Mouse (Mus musculus): ENCODE measurements at regions not wholly inside any gene's neighbourhood (a gene's known extent, or its start where the extent isn't known, plus 50 kb on each side); places are given as distances from the start of the nearest gene placed in this dataset.

DNA sequence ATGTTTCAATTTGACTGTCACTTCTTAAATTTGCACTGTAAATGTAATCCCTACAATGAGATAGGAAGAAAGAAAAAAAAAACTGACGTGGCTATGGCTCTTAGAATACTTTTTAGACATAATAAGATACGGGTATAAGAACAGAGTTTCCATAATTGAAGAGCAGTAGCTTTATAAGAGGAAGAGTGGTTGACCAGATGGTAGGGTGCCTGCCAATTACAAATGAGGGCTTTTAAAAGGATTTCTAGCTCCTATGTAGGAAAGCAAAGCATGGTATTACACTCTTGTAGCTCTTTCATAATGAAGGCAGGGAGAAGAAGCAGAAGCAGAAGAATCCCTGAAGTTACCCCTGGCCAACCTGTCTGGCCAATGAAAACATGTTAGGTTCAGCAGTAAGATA, 239.7 kb upstream of the Car10 start:
- no peak for DNase-seq

DNA sequence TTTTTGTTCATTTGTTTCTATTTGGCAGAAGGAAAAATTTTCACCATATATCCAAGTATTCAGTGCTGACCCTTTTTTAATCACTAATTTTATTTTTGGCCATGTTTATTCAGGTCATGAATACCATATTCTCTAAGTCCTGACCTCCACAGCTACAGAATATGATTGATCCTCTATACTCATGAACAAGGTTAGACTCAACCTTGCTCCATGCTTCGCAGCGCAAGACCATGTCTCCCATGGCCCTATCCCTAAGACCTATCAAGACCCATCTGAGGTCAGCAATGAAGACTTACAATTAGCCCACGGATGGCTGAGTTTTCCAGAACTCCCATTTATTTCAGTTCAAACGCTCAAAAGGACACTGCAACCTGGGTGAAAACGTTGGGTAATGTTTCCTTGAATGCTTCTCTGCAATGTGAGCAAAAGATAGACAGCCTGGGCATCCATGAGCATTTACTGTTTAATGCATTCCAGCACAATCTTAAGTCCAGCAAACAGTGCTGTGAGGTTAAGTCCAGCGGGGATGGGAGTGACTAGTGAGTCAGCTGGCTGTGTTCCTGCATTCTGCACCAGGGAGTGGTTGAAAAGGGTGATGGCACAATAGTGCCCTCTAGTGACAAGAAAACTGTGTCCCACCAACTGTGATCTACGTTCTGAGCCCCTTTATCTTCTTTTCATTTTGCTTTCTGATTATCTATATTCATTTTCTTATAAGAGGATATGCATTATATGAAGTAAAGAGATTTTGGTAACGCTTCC, 208.0 kb upstream of the Car10 start:
- DNase-seq, result peak; percentile 10

DNA sequence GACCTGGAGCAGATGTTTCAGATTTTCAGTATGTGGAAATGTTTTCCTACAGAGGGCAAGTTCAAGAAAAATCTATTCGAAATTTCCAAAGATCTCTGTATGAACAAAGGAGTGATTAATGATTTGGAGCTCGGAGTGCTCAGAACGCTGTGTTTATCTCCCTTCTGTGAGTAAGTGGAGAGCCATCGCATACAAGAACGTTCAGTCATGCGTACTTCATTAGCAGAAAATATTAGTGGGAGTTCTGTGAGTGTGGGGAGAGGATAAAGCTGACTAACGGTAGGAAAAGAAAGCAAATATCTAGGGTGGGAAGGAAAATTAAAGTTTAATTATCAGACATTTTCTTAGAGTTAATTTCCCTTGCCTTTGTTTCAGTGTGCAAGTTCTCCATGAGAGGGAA, 198.5 kb upstream of the Car10 start:
- no peak for DNase-seq
